8 mouse cellular contexts compared by ENCODE assay signal in genomic region chr8:45999784-46000705, GRCm38 (mm10). TPM values are rescaled to one million over a fixed set of nuclear protein-coding genes. Genes with fewer than 3 reads are reported as not detected.
A peak's percentile ranks its signal among the peaks of the same experiment; 100 is the strongest.
DNase-seq lines count a peak whose midpoint lies in the region; ATAC-seq and TF ChIP-seq lines count a peak whose summit lies in the region.

No protein-coding gene starts in this region.

- H3K27me3 ChIP-seq in forebrain, embryonic 15.5 days: no peaks in the 10 kb centered on the region
- no peaks in the 10 kb centered on the region for H3K27me3 ChIP-seq in lung, embryonic 14.5 days (ENCODE audit: insufficient read depth, low read length)
- no peaks in the 10 kb centered on the region for H3K27me3 ChIP-seq in thymus, adult 2 months (ENCODE audit: control insufficient read depth, insufficient read depth, low read length)

- peak; percentile 95 for DNase-seq in ES-E14 (ENCODE audit: low read depth, low spot score)
- peak; percentile 100 for DNase-seq in cerebellum, adult 11-12 months
- DNase-seq in heart, postnatal 36 days: peak; percentile 99 to 100
- DNase-seq in layer of hippocampus, adult 2 months (ENCODE audit: low spot score in 2 of 2): peak; percentile 98 to 99
- DNase-seq in lung, embryonic 14.5 days: peak; percentile 99
- peak; percentile 99 for DNase-seq in thymus, adult 2 months

- peak; percentile 99 for ATAC-seq in forebrain, embryonic 15.5 days (replicated peaks)
- peak; percentile 99 for ATAC-seq in lung, embryonic 14.5 days (ENCODE audit: insufficient read depth)

- H3K4me3 ChIP-seq in ES-E14 (ENCODE audit: insufficient read depth in 1 of 2, low read depth in 1 of 2, low read length in 2 of 2, poor library complexity in 1 of 2, severe bottlenecking in 1 of 2): peak overlapping the region; percentile 54 to 66
- peak overlapping the region; percentile 58 for H3K4me3 ChIP-seq in forebrain, embryonic 15.5 days
- peak overlapping the region; percentile 79 for H3K4me3 ChIP-seq in layer of hippocampus, adult 2 months
- peak overlapping the region; percentile 51 for H3K4me3 ChIP-seq in lung, embryonic 14.5 days (ENCODE audit: low read depth, low read length)
- peak overlapping the region; percentile 63 for H3K4me3 ChIP-seq in olfactory bulb, adult 2 months (ENCODE audit: insufficient read depth, low read depth, low read length)
- H3K4me3 ChIP-seq in thymus, adult 2 months (ENCODE audit: control insufficient read depth, insufficient read depth, low read length): peak overlapping the region; percentile 74

- peak overlapping the region; percentile 67 for H3K9ac ChIP-seq in ES-E14 (ENCODE audit: insufficient read depth, low read depth, low read length, poor library complexity, severe bottlenecking)
- peak overlapping the region; percentile 88 for H3K9ac ChIP-seq in forebrain, embryonic 15.5 days (replicated peaks)
- peak overlapping the region; percentile 78 for H3K9ac ChIP-seq in lung, embryonic 14.5 days

- WGBS in forebrain, embryonic 15.5 days: 3% methylated on average over 55 of the region's 55 CpGs
- WGBS in lung, embryonic 14.5 days: 5% methylated on average over 55 of the region's 55 CpGs
- under 1% methylated on average over 55 of the region's 55 CpGs for WGBS in olfactory bulb, adult 2 months
- 10% methylated on average over 55 of the region's 55 CpGs for WGBS in thymus, adult 2 months

- peaks cover 4% of the 10 kb centered on the region; the same call in 1 of the 2 replicates for H3K36me3 ChIP-seq in ES-E14 (ENCODE audit: control insufficient read depth, insufficient read depth, low read length, poor library complexity, severe bottlenecking)
- peaks cover 18% of the 10 kb centered on the region for H3K36me3 ChIP-seq in forebrain, embryonic 15.5 days
- H3K36me3 ChIP-seq in lung, embryonic 14.5 days (ENCODE audit: insufficient read depth): peaks cover 25% of the 10 kb centered on the region
- peaks cover 15% of the 10 kb centered on the region; the same call in 1 of the 2 replicates for H3K36me3 ChIP-seq in thymus, adult 2 months (ENCODE audit: control insufficient read depth, insufficient read depth, low read length)

- in situ Hi-C loops in ES-E14 (cut with MboI; ENCODE audit: low sequenced_read_pairs in 2 of 2, unreplicated experiment in 2 of 2): no loop called here

- TF ChIP-seq CTCF in layer of hippocampus, adult 2 months (conservative IDR thresholded peaks at IDR 0.05): no peak
- no peak for TF ChIP-seq CTCF in lung, embryonic 14.5 days (IDR thresholded peaks at IDR 0.05; ENCODE audit: low read depth)
- 0 out of 2 replicates have a peak, but pooled peaks have one; percentile 15 for TF ChIP-seq CTCF in olfactory bulb, adult 2 months (IDR thresholded peaks at IDR 0.05; ENCODE audit: insufficient read depth, low read depth, low read length)
- TF ChIP-seq CTCF in thymus, adult 2 months (IDR thresholded peaks at IDR 0.05; ENCODE audit: borderline replicate concordance, control insufficient read depth, extremely low read depth, insufficient read depth, low read length, poor library complexity): 0 out of 2 replicates have a peak, but pooled peaks have one; percentile 60

- H3K4me1 ChIP-seq in ES-E14 (ENCODE audit: control insufficient read depth in 2 of 2, insufficient read depth in 2 of 2, low read length in 2 of 2, poor library complexity in 1 of 2): 0 out of 4 replicates have a peak, but pooled peaks cover 0 to 1% of the 10 kb centered on the region in 2 experiments
- H3K4me1 ChIP-seq in forebrain, embryonic 15.5 days: peaks cover 10% of the 10 kb centered on the region
- H3K4me1 ChIP-seq in lung, embryonic 14.5 days (ENCODE audit: insufficient read depth): peaks cover 4% of the 10 kb centered on the region; the same call in 1 of the 2 replicates
- peaks cover 4% of the 10 kb centered on the region for H3K4me1 ChIP-seq in olfactory bulb, adult 2 months (ENCODE audit: control insufficient read depth, insufficient read depth, low read length)
- H3K4me1 ChIP-seq in thymus, adult 2 months (replicated peaks; ENCODE audit: control insufficient read depth, insufficient read depth, low read length): peaks cover 5% of the 10 kb centered on the region

- intact Hi-C loops in heart, postnatal 36 days (cut with DNase I): loop anchor here (2.0 kb wide), 2 partner anchors 25 to 151 kb away; partner anchors contain the start of genes 1700029J07Rik, Cfap97 and Ufsp2

- H3K27ac ChIP-seq in ES-E14 (ENCODE audit: insufficient read depth, low read depth, low read length, poor library complexity, severe bottlenecking): peak overlapping the region; percentile 76; the same call in 1 of the 2 replicates
- H3K27ac ChIP-seq in forebrain, embryonic 15.5 days (replicated peaks): peak overlapping the region; percentile 98
- H3K27ac ChIP-seq in layer of hippocampus, adult 2 months: peak overlapping the region; percentile 99
- peak overlapping the region; percentile 98 for H3K27ac ChIP-seq in lung, embryonic 14.5 days (ENCODE audit: low read depth)
- H3K27ac ChIP-seq in olfactory bulb, adult 2 months (ENCODE audit: insufficient read depth, low read depth, low read length): peak overlapping the region; percentile 98
- H3K27ac ChIP-seq in thymus, adult 2 months (ENCODE audit: control insufficient read depth, insufficient read depth, low read length): peak overlapping the region; percentile 84

- H3K9me3 ChIP-seq in ES-E14 (ENCODE audit: control insufficient read depth, insufficient read depth, low read depth, low read length): no peaks in the 10 kb centered on the region
- H3K9me3 ChIP-seq in forebrain, embryonic 15.5 days: no peaks in the 10 kb centered on the region
- no peaks in the 10 kb centered on the region for H3K9me3 ChIP-seq in lung, embryonic 14.5 days (ENCODE audit: low read depth, low read length)

- peak overlapping the region; percentile 69 for H3K4me2 ChIP-seq in forebrain, embryonic 15.5 days (replicated peaks)
- peak overlapping the region; percentile 91 for H3K4me2 ChIP-seq in lung, embryonic 14.5 days

- peak; percentile 98 for TF ChIP-seq POLR2A in olfactory bulb, adult 2 months (IDR thresholded peaks at IDR 0.05; ENCODE audit: insufficient read depth, low read depth, low read length)
- TF ChIP-seq POLR2A in thymus, adult 2 months (IDR thresholded peaks at IDR 0.05; ENCODE audit: control insufficient read depth, extremely low read depth, insufficient read depth, low read length, poor library complexity): peak; percentile 89

TF ChIP-seq in ES-E14, 5 proteins besides CTCF, POLR2A, EP300 and RAD21:
- TF ChIP-seq MAFK (IDR thresholded peaks at IDR 0.05; ENCODE audit: insufficient read depth, low read depth, low read length) (no peak), HCFC1 (IDR thresholded peaks at IDR 0.05; ENCODE audit: borderline replicate concordance, insufficient read depth, low read length) (0 out of 2 replicates have a peak, but pooled peaks have one; percentile 37), ZNF384 (IDR thresholded peaks at IDR 0.05; ENCODE audit: low read depth, low read length) (no peak), ZC3H11A (IDR thresholded peaks at IDR 0.05; ENCODE audit: borderline replicate concordance, low read depth, low read length) (no peak)

RNA-seq across cellular contexts. Expression of gene Lrp2bp, which starts 0.9 kb away (rescaled TPM):
- 0.13 and 0.26 TPM in 2 replicates for total RNA-seq in ES-E14 (2012; rRNA removed)
- polyA plus RNA-seq in forebrain, embryonic 15.5 days (2015; fragmentation: Nextera tagmentation; extraction: Ambion mirVana): 0.42 and 0.45 TPM in 2 replicates
- total RNA-seq in heart, postnatal 36 days (2021): under 1 TPM; 0.57 to 0.69 TPM
- total RNA-seq in layer of hippocampus, adult 2 months (2021): under 1 TPM in 1 of 2 experiments, not detected in 1; 0.29 TPM
- polyA plus RNA-seq in lung, embryonic 14.5 days (2014; fragmentation: Nextera tagmentation; extraction: Ambion mirVana): 0.32 and 0.86 TPM in 2 replicates
- not detected in 2 replicates for polyA plus RNA-seq in olfactory bulb, adult 2 months (2012; ENCODE audit: insufficient read depth, insufficient read length, low replicate concordance, missing spikeins)
- polyA plus RNA-seq in thymus, adult 2 months (2012; rRNA removed): 0.08 TPM in 1 of 2 replicates, not detected in the other

RNA-seq across cellular contexts. Expression of gene Ankrd37, which starts 5.5 kb away (rescaled TPM):
- total RNA-seq in ES-E14 (2012; rRNA removed): 12.3 and 13.6 TPM in 2 replicates
- polyA plus RNA-seq in forebrain, embryonic 15.5 days (2015; fragmentation: Nextera tagmentation; extraction: Ambion mirVana): 24.7 and 29.6 TPM in 2 replicates
- total RNA-seq in heart, postnatal 36 days (2021): 10 to 100 TPM in 1 of 2 experiments, 1 to 10 TPM in 1; 5.3 to 13.4 TPM
- total RNA-seq in layer of hippocampus, adult 2 months (2021): 10 to 100 TPM in 1 of 2 experiments, 1 to 10 TPM in 1; 9.1 to 11.2 TPM
- polyA plus RNA-seq in lung, embryonic 14.5 days (2014; fragmentation: Nextera tagmentation; extraction: Ambion mirVana): 19.7 and 21.8 TPM in 2 replicates
- not detected in 2 replicates for polyA plus RNA-seq in olfactory bulb, adult 2 months (2012; ENCODE audit: insufficient read depth, insufficient read length, low replicate concordance, missing spikeins)
- 7.2 and 9.6 TPM in 2 replicates for polyA plus RNA-seq in thymus, adult 2 months (2012; rRNA removed)

RNA-seq across cellular contexts. Expression of gene Ufsp2, which starts 24.7 kb away (rescaled TPM):
- total RNA-seq in ES-E14 (2012; rRNA removed): 17.1 and 21.7 TPM in 2 replicates
- polyA plus RNA-seq in forebrain, embryonic 15.5 days (2015; fragmentation: Nextera tagmentation; extraction: Ambion mirVana): 60.3 and 60.9 TPM in 2 replicates
- total RNA-seq in heart, postnatal 36 days (2021): 10 to 100 TPM; 30.9 to 32.4 TPM
- 10 to 100 TPM; 48.2 to 51.3 TPM for total RNA-seq in layer of hippocampus, adult 2 months (2021)
- 75.3 and 81.9 TPM in 2 replicates for polyA plus RNA-seq in lung, embryonic 14.5 days (2014; fragmentation: Nextera tagmentation; extraction: Ambion mirVana)
- polyA plus RNA-seq in olfactory bulb, adult 2 months (2012; ENCODE audit: insufficient read depth, insufficient read length, low replicate concordance, missing spikeins): not detected in 2 replicates
- 11.2 and 13.0 TPM in 2 replicates for polyA plus RNA-seq in thymus, adult 2 months (2012; rRNA removed)

RNA-seq across cellular contexts. Expression of gene 1700029J07Rik, which starts 25.0 kb away (rescaled TPM):
- 0.16 and 0.36 TPM in 2 replicates for total RNA-seq in ES-E14 (2012; rRNA removed)
- polyA plus RNA-seq in forebrain, embryonic 15.5 days (2015; fragmentation: Nextera tagmentation; extraction: Ambion mirVana): 3.8 and 4.4 TPM in 2 replicates
- total RNA-seq in heart, postnatal 36 days (2021): under 1 TPM; 0.33 to 0.50 TPM
- 1 to 10 TPM; 2.4 to 3.3 TPM for total RNA-seq in layer of hippocampus, adult 2 months (2021)
- polyA plus RNA-seq in lung, embryonic 14.5 days (2014; fragmentation: Nextera tagmentation; extraction: Ambion mirVana): 2.7 and 3.4 TPM in 2 replicates
- not detected in 2 replicates for polyA plus RNA-seq in olfactory bulb, adult 2 months (2012; ENCODE audit: insufficient read depth, insufficient read length, low replicate concordance, missing spikeins)
- polyA plus RNA-seq in thymus, adult 2 months (2012; rRNA removed): 0.19 and 0.27 TPM in 2 replicates

Comparison
In these comparisons a context has a peak if more than half of its experiments do, and no peak if none do; other contexts are left out.
1. Peak in every context shown above with its lines: DNase-seq, ATAC-seq, H3K4me3 ChIP-seq and H3K27ac ChIP-seq.
2. CTCF ChIP-seq: peak in olfactory bulb, adult 2 months (single experiment) and thymus, adult 2 months (single experiment); none in layer of hippocampus, adult 2 months (single experiment) and lung, embryonic 14.5 days (single experiment).